ENCODE assay signal across 8 mouse cellular contexts in the genomic region with DNA sequence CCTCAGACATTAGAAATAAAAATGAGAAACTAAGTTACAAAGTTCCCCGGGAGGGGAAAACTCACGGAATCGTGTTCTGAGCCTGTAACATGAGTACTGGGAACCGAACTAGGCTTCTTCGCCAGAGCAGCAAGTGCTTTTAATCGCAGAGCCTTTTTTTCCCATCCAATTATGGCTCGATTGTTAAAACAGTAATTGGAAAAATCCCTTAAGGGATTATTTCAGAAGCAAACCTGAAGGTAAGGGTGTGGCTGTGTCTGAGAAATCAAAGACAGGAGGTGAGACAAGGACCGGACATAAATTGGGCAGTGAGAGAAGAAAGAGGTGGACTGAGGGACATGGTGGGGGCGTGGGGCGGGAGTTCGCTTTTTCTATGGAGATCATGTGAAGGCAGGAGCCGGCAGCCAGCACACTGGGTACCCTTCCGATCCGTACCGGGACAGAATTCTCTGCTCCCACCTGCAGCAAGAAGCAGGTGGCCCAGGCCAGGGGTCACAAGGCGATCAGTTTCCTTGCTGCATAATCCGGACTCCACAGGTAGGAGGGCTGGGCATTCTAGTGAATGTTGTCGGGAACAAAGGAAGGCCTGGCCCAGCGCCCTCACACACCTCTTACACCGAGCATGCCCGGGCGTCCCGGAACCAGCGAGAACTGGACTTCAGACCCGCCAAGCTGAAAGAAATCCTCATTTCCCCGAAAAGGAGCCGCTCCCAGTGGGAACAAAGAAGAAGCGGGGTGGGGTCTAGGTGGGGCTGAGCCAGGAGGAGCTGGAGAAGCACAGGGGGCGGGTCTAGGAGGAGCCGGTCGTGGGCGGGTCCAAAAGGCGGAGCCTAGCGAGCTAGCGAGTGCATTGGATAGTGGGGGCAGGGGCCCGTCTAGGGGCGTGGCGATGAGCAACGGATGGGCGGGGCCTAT. TPM values are rescaled to one million over a fixed set of nuclear protein-coding genes. Genes with fewer than 3 reads are reported as not detected.
DNase-seq lines count a peak whose midpoint lies in the region; ATAC-seq lines count a peak whose summit lies in the region.

No protein-coding gene starts in this region.

- H3K27me3 ChIP-seq in hindbrain, embryonic 14.5 days (ENCODE audit: control insufficient read depth, insufficient read depth, low read length) = no peaks in the 10 kb centered on the region

- peak overlapping the region; percentile 58 for H3K4me2 ChIP-seq in hindbrain, embryonic 14.5 days (replicated peaks)

- H3K36me3 ChIP-seq in hindbrain, embryonic 14.5 days (replicated peaks; ENCODE audit: control insufficient read depth, insufficient read depth) = no peaks in the 10 kb centered on the region

- 0 out of 2 replicates have a peak, but pooled peaks cover 8% of the 10 kb centered on the region for H3K4me1 ChIP-seq in hindbrain, embryonic 14.5 days (replicated peaks; ENCODE audit: control insufficient read depth, insufficient read depth, low read length)

- no peaks in the 10 kb centered on the region for H3K9me3 ChIP-seq in hindbrain, embryonic 14.5 days (ENCODE audit: control insufficient read depth, low read length)

- 3% methylated on average over 40 of the region's 40 CpGs for WGBS in hindbrain, embryonic 14.5 days

- H3K9ac ChIP-seq in hindbrain, embryonic 14.5 days = peak overlapping the region; percentile 74

- DNase-seq in T-cell, adult 2 months (ENCODE audit: low spot score) = peak; percentile 92
- DNase-seq in cerebellum, postnatal 25 days = peak; percentile 93 to 96
- peak; percentile 68 to 79 for DNase-seq in frontal cortex, postnatal 25 days (ENCODE audit: low spot score in 2 of 2)
- DNase-seq in hindbrain, embryonic 14.5 days (ENCODE audit: low spot score) = peak; percentile 92
- DNase-seq in layer of hippocampus, postnatal 25 days (ENCODE audit: extremely low spot score in 1 of 2, low spot score in 1 of 2) = peak; percentile 77 to 80
- DNase-seq in lung, postnatal 14 days = peak; percentile 96
- peak; percentile 97 for DNase-seq in ovary, postnatal 36 days (ENCODE audit: low spot score)
- DNase-seq in thymus, postnatal 14 days = peak; percentile 94

- peak overlapping the region; percentile 87 for H3K27ac ChIP-seq in hindbrain, embryonic 14.5 days

- ATAC-seq in hindbrain, embryonic 14.5 days (ENCODE audit: low FRiP score) = peak; percentile 97

- H3K4me3 ChIP-seq in hindbrain, embryonic 14.5 days (replicated peaks; ENCODE audit: low read length) = peak overlapping the region; percentile 51

RNA-seq across cellular contexts. Expression of a gene that starts 54.1 kb away (rescaled TPM):
- 20.9 and 22.9 TPM in 2 replicates for polyA plus RNA-seq in hindbrain, embryonic 14.5 days (2014; fragmentation: Nextera tagmentation; extraction: Ambion mirVana)
- 10 to 100 TPM; 37.1 to 47.1 TPM for total RNA-seq in layer of hippocampus, postnatal 25 days (2021)

Comparison
In these comparisons a context has a peak if more than half of its experiments do, and no peak if none do; other contexts are left out.
1. Peak in every context shown above with its lines: DNase-seq, ATAC-seq, H3K4me3 ChIP-seq and H3K27ac ChIP-seq.